Mouse (Mus musculus): ENCODE results near the gene Ptprs. TPM values are rescaled to one million over a fixed set of nuclear protein-coding genes. Genes with fewer than 3 reads are reported as not detected.

Ptprs gene
- polyA plus RNA-seq, 1 experiment = 63.4 TPM

GRCm38 (mm10) chr17:56381183-56381582 is 95.1 kb downstream of the Ptprs start:
- Histone ChIP-seq H3K36me3 (ENCODE audit: control insufficient read depth, insufficient read depth, low read length) (no peaks in the 10 kb centered on the region), H3K4me1 (ENCODE audit: control insufficient read depth, insufficient read depth, low read length) (no peaks in the 10 kb centered on the region), H3K27me3 (ENCODE audit: control insufficient read depth, insufficient read depth, low read length) (no peaks in the 10 kb centered on the region), H3K27ac (ENCODE audit: control insufficient read depth, insufficient read depth, low read depth, low read length) (no peak overlapping the region), H3K4me3 (ENCODE audit: control insufficient read depth, low read depth, low read length) (no peak overlapping the region)
- TF ChIP-seq POLR2A (IDR thresholded peaks at IDR 0.05; ENCODE audit: control insufficient read depth, low read depth, low read length) (no peak), CTCF (IDR thresholded peaks at IDR 0.05; ENCODE audit: control insufficient read depth, insufficient read depth, insufficient replicate concordance, low read depth, low read length) (no peak)

GRCm38 (mm10) chr17:56380286-56380685 is 96.0 kb downstream of the Ptprs start:
- TF ChIP-seq CTCF (IDR thresholded peaks at IDR 0.05; ENCODE audit: control insufficient read depth, insufficient read depth, insufficient replicate concordance, low read depth, low read length) (no peak), POLR2A (IDR thresholded peaks at IDR 0.05; ENCODE audit: control insufficient read depth, low read depth, low read length) (no peak)
- H3K27me3 ChIP-seq (ENCODE audit: control insufficient read depth, insufficient read depth, low read length) = no peaks in the 10 kb centered on the region
- H3K4me1 ChIP-seq (ENCODE audit: control insufficient read depth, insufficient read depth, low read length) = no peaks in the 10 kb centered on the region
- H3K36me3 ChIP-seq (ENCODE audit: control insufficient read depth, insufficient read depth, low read length) = no peaks in the 10 kb centered on the region
- no peak overlapping the region for H3K27ac ChIP-seq (ENCODE audit: control insufficient read depth, insufficient read depth, low read depth, low read length)
- no peak overlapping the region for H3K4me3 ChIP-seq (ENCODE audit: control insufficient read depth, low read depth, low read length)

- Histone ChIP-seq H3K27ac (ENCODE audit: control insufficient read depth, insufficient read depth, low read depth, low read length) (no peak overlapping the region), H3K27me3 (ENCODE audit: control insufficient read depth, insufficient read depth, low read length) (no peaks in the 10 kb centered on the region), H3K4me1 (ENCODE audit: control insufficient read depth, insufficient read depth, low read length) (no peaks in the 10 kb centered on the region), H3K36me3 (ENCODE audit: control insufficient read depth, insufficient read depth, low read length) (no peaks in the 10 kb centered on the region), H3K4me3 (ENCODE audit: control insufficient read depth, low read depth, low read length) (no peak overlapping the region)
- no peak for TF ChIP-seq POLR2A (IDR thresholded peaks at IDR 0.05; ENCODE audit: control insufficient read depth, low read depth, low read length)
- TF ChIP-seq CTCF (IDR thresholded peaks at IDR 0.05; ENCODE audit: control insufficient read depth, insufficient read depth, insufficient replicate concordance, low read depth, low read length) = no peak
These were observed 96.9 kb downstream of the Ptprs start for GRCm38 (mm10) chr17:56379281-56379834.

GRCm38 (mm10) chr17:56374851-56375250 is 101.4 kb downstream of the Ptprs start:
- no peaks in the 10 kb centered on the region for H3K36me3 ChIP-seq (ENCODE audit: control insufficient read depth, insufficient read depth, low read length)
- H3K27ac ChIP-seq (ENCODE audit: control insufficient read depth, insufficient read depth, low read depth, low read length) = no peak overlapping the region
- H3K4me3 ChIP-seq (ENCODE audit: control insufficient read depth, low read depth, low read length) = no peak overlapping the region
- H3K4me1 ChIP-seq (ENCODE audit: control insufficient read depth, insufficient read depth, low read length) = no peaks in the 10 kb centered on the region
- H3K27me3 ChIP-seq (ENCODE audit: control insufficient read depth, insufficient read depth, low read length) = no peaks in the 10 kb centered on the region
- TF ChIP-seq POLR2A (IDR thresholded peaks at IDR 0.05; ENCODE audit: control insufficient read depth, low read depth, low read length) = no peak
- TF ChIP-seq CTCF (IDR thresholded peaks at IDR 0.05; ENCODE audit: control insufficient read depth, insufficient read depth, insufficient replicate concordance, low read depth, low read length) = no peak

- TF ChIP-seq POLR2A (IDR thresholded peaks at IDR 0.05; ENCODE audit: control insufficient read depth, low read depth, low read length) (no peak), CTCF (IDR thresholded peaks at IDR 0.05; ENCODE audit: control insufficient read depth, insufficient read depth, insufficient replicate concordance, low read depth, low read length) (no peak)
- Histone ChIP-seq H3K27ac (ENCODE audit: control insufficient read depth, insufficient read depth, low read depth, low read length) (no peak overlapping the region), H3K4me1 (ENCODE audit: control insufficient read depth, insufficient read depth, low read length) (no peaks in the 10 kb centered on the region), H3K36me3 (ENCODE audit: control insufficient read depth, insufficient read depth, low read length) (no peaks in the 10 kb centered on the region), H3K4me3 (ENCODE audit: control insufficient read depth, low read depth, low read length) (no peak overlapping the region), H3K27me3 (ENCODE audit: control insufficient read depth, insufficient read depth, low read length) (no peaks in the 10 kb centered on the region)
These were observed 102.9 kb downstream of the Ptprs start for GRCm38 (mm10) chr17:56373136-56374034.

- H3K36me3 ChIP-seq (ENCODE audit: control insufficient read depth, insufficient read depth, low read length) = no peaks in the 10 kb centered on the region
- no peak overlapping the region for H3K4me3 ChIP-seq (ENCODE audit: control insufficient read depth, low read depth, low read length)
- TF ChIP-seq CTCF (IDR thresholded peaks at IDR 0.05; ENCODE audit: control insufficient read depth, insufficient read depth, insufficient replicate concordance, low read depth, low read length) (no peak), POLR2A (IDR thresholded peaks at IDR 0.05; ENCODE audit: control insufficient read depth, low read depth, low read length) (no peak)
- no peak overlapping the region for H3K27ac ChIP-seq (ENCODE audit: control insufficient read depth, insufficient read depth, low read depth, low read length)
- H3K4me1 ChIP-seq (ENCODE audit: control insufficient read depth, insufficient read depth, low read length) = no peaks in the 10 kb centered on the region
- no peaks in the 10 kb centered on the region for H3K27me3 ChIP-seq (ENCODE audit: control insufficient read depth, insufficient read depth, low read length)
These were observed 104.2 kb downstream of the Ptprs start for GRCm38 (mm10) chr17:56372109-56372508.

GRCm38 (mm10) chr17:56371029-56371660 is 105.1 kb downstream of the Ptprs start:
- Histone ChIP-seq H3K4me1 (ENCODE audit: control insufficient read depth, insufficient read depth, low read length) (no peaks in the 10 kb centered on the region), H3K27me3 (ENCODE audit: control insufficient read depth, insufficient read depth, low read length) (no peaks in the 10 kb centered on the region), H3K4me3 (ENCODE audit: control insufficient read depth, low read depth, low read length) (no peak overlapping the region), H3K36me3 (ENCODE audit: control insufficient read depth, insufficient read depth, low read length) (no peaks in the 10 kb centered on the region), H3K27ac (ENCODE audit: control insufficient read depth, insufficient read depth, low read depth, low read length) (no peak overlapping the region)
- TF ChIP-seq POLR2A (IDR thresholded peaks at IDR 0.05; ENCODE audit: control insufficient read depth, low read depth, low read length) = no peak
- TF ChIP-seq CTCF (IDR thresholded peaks at IDR 0.05; ENCODE audit: control insufficient read depth, insufficient read depth, insufficient replicate concordance, low read depth, low read length) = no peak
